Mouse (Mus musculus): ENCODE data around the gene Klhl23.

GRCm38 (mm10) chr2:69837244-69837967, 15.7 kb downstream of the Klhl23 start:
- TF ChIP-seq CEBPB (IDR thresholded peaks at IDR 0.05; ENCODE audit: low read depth), result no peak
- TF ChIP-seq CTCF (IDR thresholded peaks at IDR 0.05; ENCODE audit: control insufficient read depth, insufficient read depth, insufficient read length), result no peak
- no peak for TF ChIP-seq MYOD1 (IDR thresholded peaks at IDR 0.05; ENCODE audit: control insufficient read depth, insufficient read length, low read depth)
- no peak for TF ChIP-seq FOSL1 (IDR thresholded peaks at IDR 0.05; ENCODE audit: insufficient read depth, low read length, poor library complexity, severe bottlenecking)
- no peak for TF ChIP-seq MAX (IDR thresholded peaks at IDR 0.05)

All from C2C12 (cell line).